Mouse (Mus musculus) cerebral cortex, adult 2 months (tissue): ENCODE measurements around the gene Timm23.

Source experiments
- WGBS: fragments of 180-500 bp; shearing (Covaris S2); methylation state at CpG from one replicate; pipeline ENCODE4 v1.1.7; 2018; 5-methylcytosine and 5-hydroxymethylcytosine counted together

Gene Timm23

GRCm38 (mm10) chr14:32164173-32165051 is 37.3 kb downstream of the Timm23 start:
- WGBS: 89% methylated on average over 8 of the region's 8 CpGs

GRCm38 (mm10) chr14:32163203-32163888 is 38.4 kb downstream of the Timm23 start:
- WGBS: 87% methylated on average over 11 of the region's 11 CpGs

- 85% methylated on average over 5 of the region's 5 CpGs for WGBS
Measured at GRCm38 (mm10) chr14:32162231-32162630, 39.5 kb downstream of the Timm23 start.

- 78% methylated on average over 12 of the region's 12 CpGs for WGBS
Measured at GRCm38 (mm10) chr14:32161090-32161885, 40.4 kb downstream of the Timm23 start.

- WGBS: 26% methylated on average over 7 of the region's 7 CpGs
Measured at GRCm38 (mm10) chr14:32160563-32160962, 41.1 kb downstream of the Timm23 start.

- WGBS: under 1% methylated on average over 40 of the region's 40 CpGs
Measured at GRCm38 (mm10) chr14:32159690-32160246, 41.9 kb downstream of the Timm23 start, which contains the start of gene Ncoa4. Gene Ncoa4, plus strand, starts transcription at chr14:32159865.

GRCm38 (mm10) chr14:32159150-32159670 is 42.5 kb downstream of the Timm23 start:
- WGBS: 23% methylated on average over 4 of the region's 4 CpGs

GRCm38 (mm10) chr14:32154758-32155157 is 46.9 kb downstream of the Timm23 start:
- 91% methylated on average over 6 of the region's 6 CpGs for WGBS

GRCm38 (mm10) chr14:32153156-32153555 is 48.5 kb downstream of the Timm23 start:
- WGBS: 85% methylated on average over 2 of the region's 2 CpGs

GRCm38 (mm10) chr14:32152243-32152965 is 49.3 kb downstream of the Timm23 start:
- WGBS: 92% methylated on average over 18 of the region's 18 CpGs

GRCm38 (mm10) chr14:32150872-32151271 is 50.8 kb downstream of the Timm23 start:
- 94% methylated on average over 2 of the region's 2 CpGs for WGBS

GRCm38 (mm10) chr14:32146578-32146977 is 55.1 kb downstream of the Timm23 start:
- WGBS: 64% methylated on average over 2 of the region's 2 CpGs

GRCm38 (mm10) chr14:32145809-32146511 is 55.7 kb downstream of the Timm23 start:
- 83% methylated on average over 7 of the region's 7 CpGs for WGBS

- 77% methylated on average over 4 of the region's 4 CpGs for whole genome bisulfite sequencing
Measured at GRCm38 (mm10) chr14:32145401-32145800, 56.3 kb downstream of the Timm23 start.

- 84% methylated on average over 5 of the region's 5 CpGs for WGBS
Measured at GRCm38 (mm10) chr14:32141723-32142122, 60.0 kb downstream of the Timm23 start, which contains the start of gene Msmb. Gene Msmb, plus strand, starts transcription at chr14:32142023.

- WGBS: 91% methylated on average over 5 of the region's 5 CpGs
Measured at GRCm38 (mm10) chr14:32140359-32140965, 61.2 kb downstream of the Timm23 start.

- WGBS: 71% methylated on average over 3 of the region's 3 CpGs
Measured at GRCm38 (mm10) chr14:32136467-32136866, 65.2 kb downstream of the Timm23 start.

- WGBS: 69% methylated on average over 2 of the region's 2 CpGs
Measured at GRCm38 (mm10) chr14:32134293-32134692, 67.4 kb downstream of the Timm23 start.

- 72% methylated on average over 4 of the region's 4 CpGs for WGBS
Measured at GRCm38 (mm10) chr14:32131836-32132235, 69.9 kb downstream of the Timm23 start.
